Mouse (Mus musculus) bone marrow, adult 2 months (tissue): ENCODE results near the gene Mthfsd. TPM values are rescaled to one million over a fixed set of nuclear protein-coding genes. Genes with fewer than 3 reads are reported as not detected.
A peak's percentile ranks its signal among the peaks of the same experiment; 100 is the strongest.

ENCODE experiments used
- H3K27ac ChIP-seq: fragments of 200-500 bp; 2 replicates; pipeline ENCODE4 v1.5.1; 2012; ENCODE audit warnings: low read depth, mild to moderate bottlenecking, control low read depth, inconsistent platforms, low read length; ENCODE audit not compliant: control insufficient read depth, poor library complexity, insufficient read depth
- H3K4me1 ChIP-seq: fragments of 200-500 bp; 2 replicates; pipeline ENCODE4 v1.6.1; 2011; ENCODE audit warnings: low read length; ENCODE audit not compliant: control insufficient read depth, insufficient read depth
- H3K4me3 ChIP-seq: fragments of 200-500 bp; replicated peaks from 2 replicates; pipeline ENCODE3; 2011; ENCODE audit warnings: mild to moderate bottlenecking, low read depth, low read length, control low read depth; ENCODE audit not compliant: control insufficient read depth
- CTCF ChIP-seq: fragments of 200-500 bp; IDR thresholded peaks from 2 replicates; pipeline ENCODE4 v1.5.1; 2011; ENCODE audit warnings: low read length, control low read depth; ENCODE audit not compliant: control insufficient read depth, insufficient read depth
- POLR2A ChIP-seq: fragments of 200-500 bp; IDR thresholded peaks from 2 replicates; pipeline ENCODE4 v1.6.1; 2011; ENCODE audit warnings: low read depth, mild to moderate bottlenecking, control low read depth, low read length, borderline replicate concordance; ENCODE audit not compliant: control insufficient read depth
- WGBS: fragments of 180-500 bp; shearing (Covaris S2); methylation state at CpG from one replicate; pipeline ENCODE4 v1.1.7; 2018; 5-methylcytosine and 5-hydroxymethylcytosine counted together
- polyA plus RNA-seq: library from polyadenylated mRNA; stranded (reverse); fragments of >200 nt; gene quantifications from 2 replicates; pipeline ENCODE4 v1.2.4, GENCODE M21; 2011; ENCODE audit warnings: low replicate concordance; ENCODE audit not compliant: missing spikeins, insufficient read depth, insufficient read length

Mthfsd gene
- polyA plus RNA-seq, 1 experiment, result 13.1 TPM

DNA sequence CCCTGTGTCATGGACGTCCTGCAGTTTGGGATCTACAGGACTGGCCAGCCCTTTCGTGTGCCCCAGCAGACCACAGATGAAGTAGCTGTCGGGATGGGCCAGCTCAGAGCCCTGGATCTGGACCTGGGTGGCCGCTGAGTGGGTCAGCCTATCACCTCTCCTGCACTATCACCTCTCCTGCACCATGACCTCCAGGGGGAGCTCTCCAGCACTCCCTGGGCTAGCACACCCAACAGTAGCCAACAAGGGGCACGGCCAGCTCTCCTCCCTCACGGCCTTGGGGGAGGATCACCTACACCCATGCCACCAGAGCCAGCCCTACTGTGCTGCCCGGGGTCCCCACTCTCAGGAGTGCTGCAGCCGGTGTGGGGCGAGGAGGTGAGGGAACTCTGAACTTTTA is 60.8 kb downstream of the Mthfsd start:
- peak; percentile 44 for TF ChIP-seq CTCF
- no peak for TF ChIP-seq POLR2A
- H3K4me3 ChIP-seq, result no peak overlapping the region
- 66% methylated on average over 9 of the region's 9 CpGs for WGBS
- H3K4me1 ChIP-seq, result no peaks in the 10 kb centered on the region
- H3K27ac ChIP-seq, result no peak overlapping the region

DNA sequence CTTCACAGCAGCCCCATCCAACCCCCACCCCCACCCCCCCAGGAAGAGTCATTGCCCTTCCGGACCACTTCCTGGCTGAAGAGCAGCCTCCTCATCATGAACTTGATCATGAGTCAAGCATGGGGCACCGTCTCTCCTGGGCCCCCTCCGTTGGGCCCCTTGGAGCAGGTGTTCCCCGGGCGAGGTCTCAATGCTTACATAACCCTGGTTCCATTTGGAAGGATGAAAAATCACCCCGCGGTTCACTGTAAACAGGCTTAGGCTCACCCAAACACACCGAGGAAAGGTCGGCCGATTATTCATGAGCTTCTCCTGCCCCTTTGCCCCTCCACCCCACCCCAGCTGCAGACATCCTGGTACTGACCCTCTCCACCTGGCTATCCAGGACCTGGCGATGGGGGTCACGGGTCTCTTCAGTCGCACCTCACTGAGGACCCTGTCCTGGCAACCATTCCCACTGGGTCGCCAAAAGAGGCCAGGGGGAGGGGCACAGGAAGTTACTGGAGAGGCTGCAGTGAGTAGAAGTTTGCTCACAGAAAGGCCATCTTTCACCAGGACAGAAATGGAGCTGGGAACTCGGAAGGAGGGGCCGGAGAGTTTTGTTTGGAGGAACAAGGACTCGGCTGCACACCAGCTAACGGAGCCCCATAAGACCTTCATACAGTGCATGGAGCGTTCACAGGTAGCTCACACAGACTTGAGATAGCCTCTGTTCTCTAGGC is 64.3 kb downstream of the Mthfsd start:
- no peak for TF ChIP-seq CTCF
- TF ChIP-seq POLR2A, result no peak
- Histone ChIP-seq H3K4me3 (no peak overlapping the region), H3K27ac (no peak overlapping the region), H3K4me1 (no peaks in the 10 kb centered on the region)
- WGBS, result 60% methylated on average over 19 of the region's 19 CpGs

Other genes starting within 250 kb of the Mthfsd start
- gene Foxf1, start 24.0 kb downstream of the Mthfsd start, polyA plus RNA-seq, result 0.54 TPM in 1 of 2 replicates, not detected in the other
- not detected in 2 replicates for gene Foxc2, start 7.8 kb upstream of the Mthfsd start, polyA plus RNA-seq
- gene Foxl1, start 19.5 kb upstream of the Mthfsd start, polyA plus RNA-seq, result 0.55 TPM in 1 of 2 replicates, not detected in the other